Mouse (Mus musculus) CH12.LX (cell line): ENCODE data around the gene Snx21. TPM values are rescaled to one million over a fixed set of nuclear protein-coding genes. Genes with fewer than 3 reads are reported as not detected.

Experiments used
- DNase-seq: peaks from one replicate; pipeline ENCODE4 v3.0.0-alpha.2; 2013; ENCODE audit errors: extremely low read depth
- H3K27ac ChIP-seq: 2 replicates; pipeline ENCODE4 v1.5.1; 2012; ENCODE audit warnings: low read depth, mild to moderate bottlenecking, control low read depth, moderate library complexity; ENCODE audit not compliant: insufficient read depth
- H3K27me3 ChIP-seq: replicated peaks from 2 replicates; pipeline ENCODE3; 2012; ENCODE audit warnings: inconsistent platforms
- H3K36me3 ChIP-seq, 2 experiments: replicated peaks in 1 of 2; 2 replicates each; pipeline versions ENCODE3 to v1.6.1; 2012; ENCODE audit warnings: inconsistent platforms in 1 of 2, low read length in 1 of 2, mild to moderate bottlenecking in 1 of 2, mixed read lengths in 1 of 2, moderate library complexity in 1 of 2; ENCODE audit not compliant: control insufficient read depth in 1 of 2, insufficient read depth in 1 of 2
- H3K4me1 ChIP-seq, 2 experiments: 2 replicates each; pipeline ENCODE4 v1.6.1; 2012; ENCODE audit warnings: inconsistent platforms in 1 of 2, moderate library complexity in 1 of 2; ENCODE audit not compliant: insufficient read depth in 2 of 2, control insufficient read depth in 1 of 2
- H3K4me2 ChIP-seq: 2 replicates; pipeline ENCODE4 v1.6.1; 2012; ENCODE audit warnings: low read depth, mild to moderate bottlenecking, control low read depth; ENCODE audit not compliant: poor library complexity, insufficient read depth, severe bottlenecking
- H3K4me3 ChIP-seq, 3 experiments: fragments of 150-350 bp in 1 of 3; sonication (generic) in 1 of 3; replicated peaks in 1 of 3; 2 replicates each; pipeline versions ENCODE3 to v1.5.1; 2011 to 2012; ENCODE audit warnings: low read depth in 2 of 3, low read length in 2 of 3, mild to moderate bottlenecking in 2 of 3, moderate library complexity in 2 of 3, control low read depth in 1 of 3, improper control_type of control experiment in 1 of 3, inconsistent platforms in 1 of 3, mixed read lengths in 1 of 3; ENCODE audit not compliant: poor library complexity in 1 of 3
- H3K79me2 ChIP-seq: replicated peaks from 2 replicates; pipeline ENCODE4 v1.6.1; 2012; ENCODE audit warnings: mild to moderate bottlenecking, moderate library complexity; ENCODE audit not compliant: control insufficient read depth, poor library complexity, insufficient read depth, severe bottlenecking; ENCODE audit errors: extremely low read depth
- H3K9ac ChIP-seq: 2 replicates; pipeline ENCODE4 v1.6.1; 2012; ENCODE audit warnings: low read depth, mild to moderate bottlenecking, control low read depth, moderate library complexity; ENCODE audit not compliant: insufficient read depth
- H3K9me3 ChIP-seq: replicated peaks from 2 replicates; pipeline ENCODE3; 2012; ENCODE audit warnings: low read length, inconsistent platforms, mixed read lengths
- BHLHE40 ChIP-seq: IDR thresholded peaks from 2 replicates; pipeline ENCODE4 v1.6.1; 2011; ENCODE audit warnings: mild to moderate bottlenecking, low read depth, low read length, improper control_type of control experiment
- CHD2 ChIP-seq: IDR thresholded peaks from 2 replicates; pipeline ENCODE4 v1.6.1; 2011; ENCODE audit warnings: low read length, improper control_type of control experiment
- E2F4 ChIP-seq: IDR thresholded peaks from 2 replicates; pipeline ENCODE4 v1.6.1; 2011; ENCODE audit warnings: low read depth, low read length, improper control_type of control experiment; ENCODE audit not compliant: insufficient replicate concordance
- ELF1 ChIP-seq: IDR thresholded peaks from 2 replicates; pipeline ENCODE4 v1.6.1; 2014; ENCODE audit warnings: low read depth, mild to moderate bottlenecking, inconsistent platforms, low read length, improper control_type of control experiment
- EP300 ChIP-seq: IDR thresholded peaks from 2 replicates; pipeline ENCODE4 v1.6.1; 2011; ENCODE audit warnings: low read length, improper control_type of control experiment
- GABPA ChIP-seq: IDR thresholded peaks from 2 replicates; pipeline ENCODE4 v1.6.1; 2012; ENCODE audit warnings: low read depth, low read length, improper control_type of control experiment, inconsistent platforms; ENCODE audit not compliant: insufficient replicate concordance
- IRF4 ChIP-seq: IDR thresholded peaks from 2 replicates; pipeline ENCODE4 v1.6.1; 2014; ENCODE audit warnings: low read depth, mild to moderate bottlenecking, inconsistent platforms, low read length, improper control_type of control experiment
- JUND ChIP-seq: conservative IDR thresholded peaks from 2 replicates; pipeline ENCODE4 v1.6.1; 2011; ENCODE audit warnings: low read depth, low read length, improper control_type of control experiment
- KAT2A ChIP-seq: IDR thresholded peaks from 2 replicates; pipeline ENCODE4 v1.6.1; 2012; ENCODE audit warnings: low read length, improper control_type of control experiment, inconsistent platforms; ENCODE audit not compliant: insufficient replicate concordance
- MAX ChIP-seq: IDR thresholded peaks from 2 replicates; pipeline ENCODE4 v1.6.1; 2011; ENCODE audit warnings: low read length, improper control_type of control experiment
- MEF2A ChIP-seq: IDR thresholded peaks from 2 replicates; pipeline ENCODE4 v1.6.1; 2014; ENCODE audit warnings: low read depth, mild to moderate bottlenecking, inconsistent platforms, low read length, improper control_type of control experiment, borderline replicate concordance
- MXI1 ChIP-seq: IDR thresholded peaks from 2 replicates; pipeline ENCODE4 v1.6.1; 2011; ENCODE audit warnings: mild to moderate bottlenecking, low read depth, low read length, improper control_type of control experiment
- MYC ChIP-seq: IDR thresholded peaks from 2 replicates; pipeline ENCODE4 v1.6.1; 2011; ENCODE audit warnings: low read depth, mild to moderate bottlenecking, improper control_type of control experiment, low read length
- NELFE ChIP-seq: IDR thresholded peaks from 2 replicates; pipeline ENCODE4 v1.6.1; 2011; ENCODE audit warnings: low read depth, low read length, improper control_type of control experiment
- NRF1 ChIP-seq: IDR thresholded peaks from 2 replicates; pipeline ENCODE4 v1.6.1; 2014; ENCODE audit warnings: low read depth, mild to moderate bottlenecking, inconsistent platforms, low read length, improper control_type of control experiment, moderate library complexity
- PAX5 ChIP-seq: IDR thresholded peaks from 2 replicates; pipeline ENCODE4 v1.6.1; 2012; ENCODE audit warnings: low read length, inconsistent platforms, mixed read lengths
- POLR2AphosphoS2 ChIP-seq: IDR thresholded peaks from 2 replicates; pipeline ENCODE4 v1.6.1; 2011; ENCODE audit warnings: low read depth, low read length, improper control_type of control experiment
- RAD21 ChIP-seq: IDR thresholded peaks from 2 replicates; pipeline ENCODE4 v1.6.1; 2011; ENCODE audit warnings: low read depth, mild to moderate bottlenecking, low read length, improper control_type of control experiment, moderate library complexity
- SIN3A ChIP-seq: IDR thresholded peaks from 2 replicates; pipeline ENCODE4 v1.6.1; 2012; ENCODE audit warnings: low read length, improper control_type of control experiment, inconsistent platforms
- UBTF ChIP-seq: IDR thresholded peaks from 2 replicates; pipeline ENCODE4 v1.6.1; 2012; ENCODE audit warnings: low read depth, mild to moderate bottlenecking, inconsistent platforms, low read length, improper control_type of control experiment, moderate library complexity
- USF2 ChIP-seq: conservative IDR thresholded peaks from 2 replicates; pipeline ENCODE4 v1.6.1; 2011; ENCODE audit warnings: low read depth, low read length, improper control_type of control experiment
- ZKSCAN1 ChIP-seq: IDR thresholded peaks from 2 replicates; pipeline ENCODE4 v1.6.1; 2012; ENCODE audit warnings: low read depth, inconsistent platforms, low read length, improper control_type of control experiment, borderline replicate concordance
- ZMIZ1 ChIP-seq: IDR thresholded peaks from 2 replicates; pipeline ENCODE4 v1.6.1; 2012; ENCODE audit warnings: low read depth, mild to moderate bottlenecking, inconsistent platforms, low read length, improper control_type of control experiment
- dilution Hi-C: fragments of 300-500 bp; cut with MboI; formaldehyde crosslinking; loops from 2 replicates; pipeline ENCODE4 v1.14.3; 2020; ENCODE audit warnings: low sequenced_read_pairs; ENCODE audit not compliant: extremely low pct_unique_long_range_greater_than_20kb, extremely low pct_ligation_motif_present
- in situ Hi-C: fragments of 300-500 bp; cut with MboI; formaldehyde crosslinking; loops from 3 replicates; pipeline ENCODE4 v1.14.3; 2019; ENCODE audit warnings: low sequenced_read_pairs, low pct_ligation_motif_present, low pct_unique_long_range_greater_than_20kb, mixed read lengths
- polyA plus RNA-seq: library from polyadenylated mRNA; unstranded; fragments of >175 nt; gene quantifications from 2 replicates; pipeline ENCODE4 v1.2.1, GENCODE M21; 2012; ENCODE audit warnings: low read depth; ENCODE audit not compliant: insufficient read length
- total RNA-seq, 2 experiments: library from RNA; depleted of rRNA; stranded (reverse); fragments of 300-350 nt in 1 of 2; fragments of >200 nt in 1 of 2; gene quantifications; 2 replicates each; pipeline ENCODE4 v1.2.3; 2012 to 2014

Gene Snx21
- total and polyA plus RNA-seq, 3 experiments = 0.71 to 3.3 (median 1.5) TPM

DNA sequence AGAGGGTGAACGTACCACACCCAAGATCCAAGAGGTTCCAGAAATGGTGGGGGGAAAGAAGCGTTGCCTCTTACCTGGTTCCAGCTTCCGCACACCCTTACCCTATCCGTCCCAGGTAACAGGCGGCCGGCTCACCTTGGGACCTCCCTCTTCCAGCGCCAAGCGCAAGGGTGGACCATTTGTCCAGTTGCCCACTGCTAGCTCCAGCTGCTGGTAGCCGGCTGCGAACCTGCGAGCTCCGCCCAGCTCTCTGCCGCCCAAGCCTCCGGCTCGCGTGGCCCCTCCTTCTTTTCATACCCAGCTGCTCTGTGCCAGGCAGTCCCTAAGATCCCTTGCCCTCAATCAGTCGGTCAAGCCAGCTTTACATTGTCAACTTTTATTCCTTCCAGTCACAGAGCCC is 8.8 kb upstream of the Snx21 start:
- TF ChIP-seq ZMIZ1 (no peak), GABPA (no peak), MEF2A (no peak), POLR2AphosphoS2 (no peak), UBTF (no peak), USF2 (no peak), CHD2 (no peak), RAD21 (no peak), IRF4 (no peak), MYC (no peak), ELF1 (no peak), KAT2A (no peak), NRF1 (no peak), PAX5 (no peak), SIN3A (no peak)
- TF ChIP-seq, all 38 proteins: peak for 0
- Histone ChIP-seq H3K27ac (no peak overlapping the region), H3K36me3 (peaks cover 9 to 20% of the 10 kb centered on the region in 2 experiments), H3K79me2 (no peaks in the 10 kb centered on the region), H3K4me1 (peaks cover 0 to 5% of the 10 kb centered on the region in 2 experiments; a peak in 2 of 4 replicates), H3K9ac (no peak overlapping the region), H3K27me3 (peaks cover 48% of the 10 kb centered on the region), H3K4me2 (no peak overlapping the region), H3K4me3 (no peak overlapping the region), H3K9me3 (no peaks in the 10 kb centered on the region)
- dilution Hi-C loops = no loop called here
- DNase-seq = no peak
- in situ Hi-C loops = no loop called here

DNA sequence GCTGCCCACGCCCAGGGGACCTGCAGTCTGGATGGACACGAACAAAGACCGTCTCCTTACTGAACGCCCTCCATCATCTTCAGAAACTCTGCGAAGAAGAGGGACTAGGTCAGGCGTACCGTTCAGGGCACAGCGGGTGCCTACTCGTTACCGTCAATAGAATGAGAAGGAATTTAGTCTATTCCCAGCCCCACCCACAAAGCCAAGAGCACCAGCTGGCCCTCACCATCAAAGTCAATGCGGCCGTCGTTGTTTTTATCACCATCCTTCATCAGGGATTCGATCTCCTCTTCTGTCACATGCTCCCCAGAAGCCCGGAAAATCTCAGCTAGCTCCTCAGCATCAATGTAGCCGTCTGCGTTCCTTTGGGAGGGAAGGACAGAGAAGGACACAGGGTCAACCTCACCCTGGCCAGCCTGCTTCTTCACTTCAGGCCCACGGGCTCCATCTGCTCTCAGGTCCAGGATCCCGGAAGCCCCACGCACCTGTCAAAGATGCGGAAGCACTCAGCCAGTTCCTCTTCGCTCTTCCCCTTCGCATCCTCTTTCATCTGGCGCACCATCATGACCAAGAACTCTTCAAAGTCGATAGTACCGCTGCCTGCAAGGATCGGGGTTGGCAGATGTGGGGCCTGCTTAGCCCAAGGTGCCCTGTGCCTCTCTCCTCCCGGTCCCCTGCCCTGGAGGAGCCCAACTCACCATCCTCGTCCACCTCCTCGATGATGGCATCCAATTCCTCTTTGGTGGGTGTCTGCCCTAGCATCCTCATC is 8.2 kb upstream of the Snx21 start:
- no peak for DNase-seq
- Histone ChIP-seq H3K9ac (no peak overlapping the region), H3K4me3 (no peak overlapping the region), H3K4me1 (no peaks in the 10 kb centered on the region), H3K9me3 (no peaks in the 10 kb centered on the region), H3K4me2 (no peak overlapping the region), H3K27ac (no peak overlapping the region), H3K36me3 (peaks cover 3 to 14% of the 10 kb centered on the region in 2 experiments), H3K27me3 (peaks cover 53% of the 10 kb centered on the region), H3K79me2 (no peaks in the 10 kb centered on the region)
- dilution Hi-C loops (no loop called here), in situ Hi-C loops (no loop called here)
- TF ChIP-seq JUND (no peak), ZKSCAN1 (no peak), BHLHE40 (no peak), MEF2A (no peak), MAX (no peak), SIN3A (no peak), NELFE (no peak), MXI1 (no peak), EP300 (no peak), E2F4 (no peak)
